Mouse (Mus musculus) olfactory bulb, adult 2 months (tissue): ENCODE results near the gene Tmem145.

ENCODE experiments used
- CTCF ChIP-seq: fragments of 200-500 bp; IDR thresholded peaks from 2 replicates; pipeline ENCODE4 v1.5.1; 2012; ENCODE audit warnings: low read depth, mild to moderate bottlenecking, low read length, moderate library complexity; ENCODE audit not compliant: insufficient read depth
- POLR2A ChIP-seq: fragments of 200-500 bp; IDR thresholded peaks from 2 replicates; pipeline ENCODE4 v1.6.1; 2012; ENCODE audit warnings: mild to moderate bottlenecking, low read depth, low read length, moderate library complexity; ENCODE audit not compliant: insufficient read depth

DNA sequence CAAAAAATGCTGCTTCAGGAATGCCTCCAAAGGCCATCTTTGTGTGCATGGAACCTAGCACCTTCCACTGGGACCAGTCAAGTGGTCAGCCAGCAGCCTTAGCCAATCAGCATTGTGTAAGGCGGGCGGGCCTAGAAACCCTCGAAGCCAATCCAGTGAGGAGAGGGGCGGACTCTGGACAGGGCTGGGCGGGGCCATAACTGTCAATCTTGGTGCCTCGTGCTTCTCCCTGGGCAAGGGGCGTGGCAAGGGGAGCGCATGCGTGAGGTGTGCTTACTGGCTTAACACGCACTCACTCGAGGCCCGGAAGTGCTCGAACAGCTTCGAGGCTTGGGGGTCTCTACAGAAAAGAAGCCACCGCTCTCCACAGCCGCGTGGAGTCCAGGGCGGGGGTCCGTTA is 4.8 kb upstream of the Tmem145 start, which contains the start of gene Prr19:
- TF ChIP-seq CTCF (no peak), POLR2A (no peak)
